Mouse (Mus musculus) forebrain, embryonic 14.5 days (tissue): Measurements from ENCODE around the gene Kdelr1. TPM values are rescaled to one million over a fixed set of nuclear protein-coding genes. Genes with fewer than 3 reads are reported as not detected.

ENCODE experiments used
- ATAC-seq: fragments of 200-750 bp; cut with Nextera tagmentation; 2 replicates; pipeline ENCODE4 v1.8.0; 2017; ENCODE audit warnings: mild to moderate bottlenecking, moderate library complexity
- DNase-seq: peaks from one replicate; pipeline ENCODE4 v3.0.0-alpha.2; 2015; ENCODE audit warnings: low spot score
- H3K27ac ChIP-seq: fragments of 300-500 bp; sonication (generic); 2 replicates; pipeline ENCODE4 v1.5.1; 2014; ENCODE audit warnings: low read depth, mild to moderate bottlenecking, control low read depth, low read length, moderate library complexity
- H3K27me3 ChIP-seq: fragments of 300-500 bp; sonication (generic); replicated peaks from 2 replicates; pipeline ENCODE4 v1.6.1; 2014; ENCODE audit warnings: low read length, control low read depth, mixed read lengths; ENCODE audit not compliant: control insufficient read depth, insufficient read depth
- H3K36me3 ChIP-seq: fragments of 300-500 bp; sonication (generic); 2 replicates; pipeline ENCODE4 v1.6.1; 2014; ENCODE audit warnings: low read length, control low read depth; ENCODE audit not compliant: control insufficient read depth, insufficient read depth
- H3K4me1 ChIP-seq: fragments of 300-500 bp; sonication (generic); 2 replicates; pipeline ENCODE4 v1.6.1; 2014; ENCODE audit warnings: antibody characterized with exemption, low read length, control low read depth; ENCODE audit not compliant: control insufficient read depth, insufficient read depth
- H3K4me2 ChIP-seq: fragments of 300-500 bp; sonication (generic); 2 replicates; pipeline ENCODE4 v1.6.1; 2014; ENCODE audit warnings: mild to moderate bottlenecking, control low read depth, low read length
- H3K4me3 ChIP-seq: fragments of 300-500 bp; sonication (generic); 2 replicates; pipeline ENCODE4 v1.5.1; 2014; ENCODE audit warnings: low read depth, low read length, control low read depth
- H3K9ac ChIP-seq: fragments of 300-500 bp; sonication (generic); 2 replicates; pipeline ENCODE4 v1.6.1; 2014; ENCODE audit warnings: mild to moderate bottlenecking, low read length, control low read depth, moderate library complexity
- H3K9me3 ChIP-seq: fragments of 300-500 bp; sonication (generic); replicated peaks from 2 replicates; pipeline ENCODE4 v1.6.1; 2016; ENCODE audit warnings: low read length, control low read depth, mixed read lengths; ENCODE audit not compliant: control insufficient read depth
- WGBS: fragments of 180-500 bp; shearing (Covaris S2); extraction: QIAGEN DNeasy Blood & Tissue Kit; methylation state at CpG from one replicate; pipeline ENCODE4 v1.1.7; 2014; 5-methylcytosine and 5-hydroxymethylcytosine counted together
- polyA plus RNA-seq: library from polyadenylated mRNA; unstranded; fragments of >200 nt; fragmentation: Nextera tagmentation; extraction: Ambion mirVana; gene quantifications from 2 replicates; pipeline ENCODE4 v1.2.1, GENCODE M21; 2014

The Kdelr1 gene
- polyA plus RNA-seq, 1 experiment from 2014 or later: 104 TPM

DNA sequence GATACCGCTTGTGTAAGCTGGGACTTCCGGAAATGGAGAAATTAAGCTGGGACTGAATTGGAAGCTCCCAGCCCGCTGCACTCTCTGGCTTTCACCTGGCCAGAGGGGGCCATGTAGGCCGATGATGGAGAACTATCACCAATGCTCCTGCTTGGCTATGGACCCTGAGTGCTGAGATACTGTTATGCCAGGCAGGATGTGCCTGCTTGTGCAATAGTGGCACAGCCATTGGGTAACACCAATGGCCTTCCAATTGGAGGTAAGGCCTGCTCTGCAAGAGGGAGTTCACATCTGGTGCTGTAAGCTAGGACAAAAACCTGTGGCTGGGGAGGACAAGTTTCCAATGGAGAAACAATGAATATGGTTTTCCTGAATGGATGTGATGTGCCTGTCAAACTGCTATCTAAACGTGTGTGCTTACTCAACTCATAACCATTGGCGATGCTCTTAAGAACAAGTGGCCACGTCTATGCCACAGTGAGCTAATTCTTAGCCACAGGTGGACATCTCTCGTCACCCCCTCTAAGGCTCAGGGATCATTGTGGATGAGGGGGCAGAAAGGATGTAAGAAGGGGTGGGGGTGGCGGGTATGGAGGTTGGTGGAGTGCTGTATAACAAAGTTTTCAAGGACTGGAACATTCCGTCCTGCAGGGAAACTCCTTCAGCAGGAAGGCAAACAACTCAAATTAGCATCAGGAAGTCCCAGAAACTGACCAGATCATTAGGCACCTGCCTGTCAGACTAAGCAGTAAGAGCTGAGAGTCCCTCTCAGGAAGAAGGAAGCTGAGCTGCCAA is 29.4 kb upstream of the Kdelr1 start:
- DNase-seq (no peak), ATAC-seq (no peak)
- H3K4me3 ChIP-seq: no peak overlapping the region
- no peak overlapping the region for H3K4me2 ChIP-seq
- no peak overlapping the region for H3K27ac ChIP-seq
- 90% methylated on average over 10 of the region's 10 CpGs for WGBS
- no peak overlapping the region for H3K9ac ChIP-seq
- H3K4me1 ChIP-seq: no peaks in the 10 kb centered on the region
- no peaks in the 10 kb centered on the region for H3K9me3 ChIP-seq
- no peaks in the 10 kb centered on the region for H3K36me3 ChIP-seq
- H3K27me3 ChIP-seq: no peaks in the 10 kb centered on the region

DNA sequence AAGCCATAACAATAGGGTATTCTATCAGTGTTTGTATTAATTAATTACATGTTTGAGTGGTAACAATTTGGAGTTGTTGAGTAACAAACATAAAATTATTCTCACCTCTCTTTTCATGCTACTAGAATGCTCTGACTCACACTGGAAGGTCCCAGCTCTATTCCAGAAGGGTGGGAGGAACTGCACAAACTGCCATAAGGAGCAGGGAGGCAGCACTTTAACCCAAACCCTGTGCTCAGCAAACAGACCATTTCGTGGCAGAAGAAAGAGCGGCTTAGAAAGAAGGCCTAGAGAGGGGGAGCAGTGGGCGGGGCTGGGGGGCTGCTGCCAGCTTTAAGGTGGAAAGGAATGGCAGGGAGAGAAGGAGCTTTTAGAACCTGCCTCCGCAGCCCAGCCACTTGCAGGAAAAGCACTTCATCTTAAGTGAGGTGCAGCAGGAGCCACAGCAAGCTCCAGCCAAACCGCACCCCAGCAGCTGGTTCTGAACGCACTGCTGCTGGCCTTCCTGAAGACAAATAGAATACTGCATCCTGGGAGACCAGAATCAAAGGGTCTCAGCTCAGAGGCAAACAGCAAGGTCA is 24.0 kb upstream of the Kdelr1 start:
- Histone ChIP-seq H3K4me2 (no peak overlapping the region), H3K36me3 (no peaks in the 10 kb centered on the region), H3K9me3 (no peaks in the 10 kb centered on the region), H3K4me1 (no peaks in the 10 kb centered on the region), H3K4me3 (no peak overlapping the region), H3K27ac (no peak overlapping the region), H3K9ac (peak overlapping the region; percentile 14; the same call in 1 of the 2 replicates), H3K27me3 (no peaks in the 10 kb centered on the region)
- whole genome bisulfite sequencing: 3% methylated on average over 6 of the region's 6 CpGs
- no peak for ATAC-seq
- no peak for DNase-seq

DNA sequence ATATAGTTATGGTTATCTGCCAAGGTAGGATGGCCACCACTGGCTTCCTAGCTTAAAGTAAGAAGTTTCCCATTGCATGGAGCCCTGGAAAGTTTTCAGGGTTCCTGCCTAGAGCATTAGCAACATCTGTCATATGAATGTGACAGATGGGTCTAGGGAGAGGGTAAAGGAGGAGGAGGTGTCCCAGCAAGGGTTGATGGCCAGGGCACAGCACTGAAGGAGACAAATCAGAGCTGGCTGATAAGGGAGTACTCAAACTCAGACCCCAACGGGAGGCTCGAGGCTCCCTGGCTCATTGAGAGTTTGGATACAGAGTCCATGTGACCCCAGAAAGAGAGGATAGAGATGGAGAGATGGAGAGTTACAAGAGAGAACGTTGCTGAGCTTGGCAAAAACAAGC is 21.9 kb upstream of the Kdelr1 start:
- Histone ChIP-seq H3K9ac (no peak overlapping the region), H3K27ac (no peak overlapping the region), H3K4me3 (no peak overlapping the region), H3K27me3 (no peaks in the 10 kb centered on the region), H3K9me3 (no peaks in the 10 kb centered on the region), H3K4me2 (no peak overlapping the region), H3K4me1 (no peaks in the 10 kb centered on the region), H3K36me3 (no peaks in the 10 kb centered on the region)
- WGBS: 76% methylated on average over 3 of the region's 3 CpGs
- DNase-seq (no peak), ATAC-seq (no peak)

DNA sequence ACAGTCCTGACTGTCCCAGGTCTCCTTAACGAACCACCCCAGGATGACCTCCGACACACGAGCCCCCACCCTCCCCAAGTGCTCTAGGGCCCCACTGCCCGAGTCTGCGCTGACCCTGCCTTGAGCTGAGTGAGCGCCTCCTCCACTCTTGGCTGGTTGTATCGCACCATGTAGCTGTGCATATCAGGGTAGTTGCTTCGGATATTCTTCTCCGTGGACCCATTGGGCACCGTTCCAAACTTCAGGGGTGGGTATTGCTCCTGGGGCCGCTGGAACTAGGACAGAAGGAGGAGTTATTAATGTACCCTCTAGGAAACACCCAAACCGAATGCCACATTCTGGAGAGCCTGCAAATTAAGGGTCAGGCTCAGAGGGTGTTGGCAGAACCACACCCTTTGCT is 19.5 kb upstream of the Kdelr1 start:
- ATAC-seq (no peak), DNase-seq (no peak)
- peaks cover 11% of the 10 kb centered on the region; the same call in 1 of the 2 replicates for H3K27me3 ChIP-seq
- no peak overlapping the region for H3K4me2 ChIP-seq
- no peak overlapping the region for H3K4me3 ChIP-seq
- H3K9ac ChIP-seq: no peak overlapping the region
- no peaks in the 10 kb centered on the region for H3K9me3 ChIP-seq
- H3K36me3 ChIP-seq: no peaks in the 10 kb centered on the region
- no peak overlapping the region for H3K27ac ChIP-seq
- H3K4me1 ChIP-seq: peaks cover 10% of the 10 kb centered on the region
- WGBS: 83% methylated on average over 12 of the region's 12 CpGs

DNA sequence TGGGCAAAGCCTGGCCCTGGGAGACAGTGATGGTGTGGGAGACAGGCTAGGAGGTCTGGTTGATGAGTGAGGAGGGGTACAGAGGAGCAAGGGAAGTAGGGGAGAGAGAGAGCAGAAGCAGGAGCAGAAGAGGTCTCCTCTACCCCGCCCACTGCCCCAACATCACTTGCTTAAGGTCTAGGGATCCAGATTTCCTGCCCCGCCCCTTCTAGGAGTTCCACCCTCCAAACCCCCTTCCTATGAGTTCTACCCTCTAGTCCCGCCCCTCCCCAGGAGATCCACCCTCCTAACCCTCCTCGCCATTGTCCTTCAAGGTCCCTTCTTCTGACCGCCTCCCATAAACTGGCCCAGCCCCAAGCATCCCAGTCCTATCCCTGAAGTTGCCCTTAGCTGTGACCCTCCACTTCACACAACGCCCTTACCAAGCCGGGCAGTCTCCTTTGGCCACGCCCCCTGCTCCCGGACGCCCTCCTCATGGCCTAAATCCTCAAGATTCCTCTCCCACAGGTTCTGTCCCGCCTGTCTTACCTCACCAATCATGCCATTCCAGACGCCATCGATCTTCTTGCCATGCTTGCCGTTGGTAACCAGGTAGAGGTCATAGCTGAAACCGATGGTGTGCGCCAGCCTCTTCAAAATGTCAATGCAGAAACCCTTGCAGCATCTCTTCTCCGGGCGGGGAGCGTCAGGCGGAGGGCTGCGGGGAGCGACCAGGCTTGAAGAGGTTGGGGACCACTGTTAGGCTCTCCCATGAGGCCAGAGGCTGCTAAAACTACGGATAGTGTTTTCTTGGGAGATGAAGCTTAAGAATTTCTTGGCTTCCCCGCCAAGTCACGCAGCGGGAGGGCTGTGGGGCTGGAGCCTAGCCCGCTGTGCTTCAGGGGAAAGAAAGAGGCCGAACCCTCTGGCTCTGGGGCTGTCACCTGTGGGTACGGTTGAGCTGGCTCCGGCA is 15.3 kb upstream of the Kdelr1 start:
- no peak overlapping the region for H3K27ac ChIP-seq
- 5% methylated on average over 30 of the region's 30 CpGs for WGBS
- DNase-seq: peak; percentile 23

DNA sequence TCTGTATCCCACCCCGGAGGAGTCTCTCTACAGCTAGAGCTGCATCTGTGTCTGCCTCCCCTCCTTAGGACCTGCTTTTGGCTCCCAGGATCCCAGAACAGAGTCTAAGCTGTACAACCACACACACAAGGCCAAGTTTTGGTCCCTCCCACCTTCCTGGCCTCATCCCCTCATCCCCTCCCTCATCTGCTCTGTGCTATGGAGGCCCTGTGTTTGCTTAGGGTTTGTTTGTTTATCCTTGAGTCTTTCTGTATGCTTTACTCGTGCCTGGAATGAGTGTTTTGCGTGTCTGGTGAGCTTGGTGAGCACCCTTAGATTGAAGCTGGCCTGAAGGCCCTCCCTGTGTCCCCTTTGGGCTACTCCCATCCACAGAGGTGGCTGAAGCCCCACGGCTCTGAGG is 13.6 kb upstream of the Kdelr1 start:
- 67% methylated on average over 4 of the region's 4 CpGs for WGBS
- peaks cover 10% of the 10 kb centered on the region for H3K4me1 ChIP-seq
- DNase-seq: no peak
- no peaks in the 10 kb centered on the region for H3K36me3 ChIP-seq
- H3K4me3 ChIP-seq: no peak overlapping the region
- H3K9ac ChIP-seq: no peak overlapping the region
- no peak for ATAC-seq
- H3K27me3 ChIP-seq: peaks cover 13% of the 10 kb centered on the region; the same call in 1 of the 2 replicates
- no peaks in the 10 kb centered on the region for H3K9me3 ChIP-seq
- no peak overlapping the region for H3K4me2 ChIP-seq
- no peak overlapping the region for H3K27ac ChIP-seq

More for the DNA sequence above, 15.3 kb upstream of the Kdelr1 start:
- H3K9ac ChIP-seq: peak overlapping the region; percentile 47; the same call in 1 of the 2 replicates
- peak overlapping the region; percentile 28 for H3K4me3 ChIP-seq
- ATAC-seq: peak; percentile 47; the same call in 1 of the 2 replicates
- H3K4me1 ChIP-seq: peaks cover 10% of the 10 kb centered on the region
- H3K4me2 ChIP-seq: peak overlapping the region; percentile 47
- no peaks in the 10 kb centered on the region for H3K36me3 ChIP-seq
- no peaks in the 10 kb centered on the region for H3K9me3 ChIP-seq
- H3K27me3 ChIP-seq: peaks cover 13% of the 10 kb centered on the region; the same call in 1 of the 2 replicates

DNA sequence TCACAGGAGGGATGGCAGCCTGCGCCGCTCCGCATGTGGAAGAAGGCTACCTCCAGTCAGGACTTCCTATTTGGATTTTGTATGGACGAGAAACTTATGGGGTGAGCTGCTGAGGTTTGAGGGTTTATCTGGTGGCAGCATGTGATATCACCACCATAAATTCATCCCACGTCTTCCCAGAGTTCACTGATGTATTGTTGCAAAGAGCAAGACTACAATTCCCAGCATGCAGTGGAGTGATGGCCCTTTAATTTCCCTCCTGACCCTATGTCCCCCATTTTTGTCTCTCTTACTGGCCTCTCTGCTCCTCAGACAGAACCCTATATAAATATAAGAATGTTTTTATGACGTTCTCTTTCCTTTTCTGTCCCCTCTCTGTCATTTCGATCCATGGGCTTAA is 9.8 kb upstream of the Kdelr1 start:
- no peak overlapping the region for H3K9ac ChIP-seq
- no peak overlapping the region for H3K4me2 ChIP-seq
- peaks cover 8% of the 10 kb centered on the region for H3K4me1 ChIP-seq
- H3K4me3 ChIP-seq: no peak overlapping the region
- ATAC-seq (no peak), DNase-seq (no peak)
- peaks cover 5% of the 10 kb centered on the region; the same call in 1 of the 2 replicates for H3K27me3 ChIP-seq
- H3K27ac ChIP-seq: no peak overlapping the region
- H3K9me3 ChIP-seq: no peaks in the 10 kb centered on the region
- H3K36me3 ChIP-seq: no peaks in the 10 kb centered on the region
- 87% methylated on average over 7 of the region's 7 CpGs for WGBS

DNA sequence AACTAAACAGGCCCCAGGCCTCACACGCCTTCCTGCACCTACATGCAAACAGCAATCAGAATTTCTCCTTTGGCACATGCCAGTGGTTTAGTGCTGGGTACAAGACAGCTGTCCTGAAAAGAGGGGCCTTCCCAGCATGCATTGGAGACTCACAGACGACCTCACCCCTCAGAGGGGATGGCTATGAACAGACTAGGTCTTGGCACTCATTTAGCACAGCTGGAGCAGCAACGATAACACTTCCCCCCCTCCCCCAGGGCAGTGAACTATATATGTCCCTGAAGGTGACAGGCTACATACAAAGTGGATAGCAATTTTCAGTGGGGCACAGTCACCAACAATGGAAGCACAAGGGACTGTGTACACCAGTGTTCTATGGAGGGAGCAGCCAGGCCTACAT is 8.1 kb upstream of the Kdelr1 start:
- DNase-seq: no peak
- H3K9me3 ChIP-seq: no peaks in the 10 kb centered on the region
- no peak overlapping the region for H3K27ac ChIP-seq
- H3K27me3 ChIP-seq: 0 out of 2 replicates have a peak, but pooled peaks cover 10% of the 10 kb centered on the region
- no peak overlapping the region for H3K4me3 ChIP-seq
- WGBS: 60% methylated on average over 3 of the region's 3 CpGs
- no peaks in the 10 kb centered on the region for H3K36me3 ChIP-seq
- no peak overlapping the region for H3K4me2 ChIP-seq
- H3K9ac ChIP-seq: no peak overlapping the region
- H3K4me1 ChIP-seq: peaks cover 13% of the 10 kb centered on the region
- no peak for ATAC-seq
